Mouse (Mus musculus) megakaryocyte, embryonic 14.5 days (primary cell): ENCODE measurements around the gene Glipr2.

Source experiments
- FLI1 ChIP-seq: IDR thresholded peaks from 2 replicates; pipeline ENCODE4 v1.6.1; 2012; ENCODE audit warnings: low read length, inconsistent platforms, mixed read lengths
- GATA1 ChIP-seq: IDR thresholded peaks from 3 replicates; pipeline ENCODE4 v1.6.1; 2012; ENCODE audit warnings: mixed read lengths, low read length, inconsistent platforms, borderline replicate concordance

- TF ChIP-seq GATA1 (no peak), FLI1 (no peak)
Measured at GRCm38 (mm10) chr4:43974914-43975616, 17.9 kb downstream of the Glipr2 start.
